ENCODE assay signal across 24 mouse cellular contexts in genomic region chr13:56516311-56516710, GRCm38 (mm10). TPM values are rescaled to one million over a fixed set of nuclear protein-coding genes. Genes with fewer than 3 reads are reported as not detected.
DNase-seq lines count a peak whose midpoint lies in the region; ATAC-seq and TF ChIP-seq lines count a peak whose summit lies in the region.
"Had no signal": no experiment of that assay in that cellular context is flagged by ENCODE, and none has a peak within 500 bp of the region (broad histone marks: within the 10 kb centered on the region; RNA-seq: fewer than 3 reads in every experiment).

No protein-coding gene starts in this region.

- H3K27ac ChIP-seq in hindbrain, postnatal 0 days = no peak overlapping the region
- H3K27ac ChIP-seq in hindbrain, embryonic 10.5 days = no peak overlapping the region
- no peak overlapping the region for H3K27ac ChIP-seq in midbrain, postnatal 0 days (ENCODE audit: low read depth, low read length)
- H3K27ac ChIP-seq in midbrain, embryonic 13.5 days = no peak overlapping the region
- H3K27ac ChIP-seq: embryonic facial prominence, embryonic 13.5 days; forebrain, embryonic 13.5 days; heart, embryonic 15.5 days; hindbrain, embryonic 15.5 days had no signal

- no peak overlapping the region for H3K4me2 ChIP-seq in hindbrain, postnatal 0 days (ENCODE audit: low read depth, low read length)
- no peak overlapping the region for H3K4me2 ChIP-seq in midbrain, postnatal 0 days (ENCODE audit: low read depth, low read length, poor library complexity, severe bottlenecking)
- no peak overlapping the region for H3K4me2 ChIP-seq in midbrain, embryonic 13.5 days (replicated peaks)
- H3K4me2 ChIP-seq: embryonic facial prominence, embryonic 13.5 days; forebrain, embryonic 13.5 days; heart, embryonic 11.5 days; heart, embryonic 15.5 days; hindbrain, embryonic 15.5 days had no signal

- DNase-seq in hindbrain, postnatal 0 days (ENCODE audit: low spot score) = peak; percentile 15
- no peak for DNase-seq in hindbrain, embryonic 10.5 days (ENCODE audit: low spot score)
- DNase-seq in midbrain, postnatal 0 days (ENCODE audit: low spot score) = peak; percentile 41
- DNase-seq in retina, embryonic 14.5 days (ENCODE audit: low spot score) = peak; percentile 67
- no peak for DNase-seq in kidney, adult 11 months
- DNase-seq: adrenal gland, adult 2 months; adrenal gland, postnatal 25 days; cerebellum, adult 11-12 months; cerebellum, adult 9-10 months; cerebellum, postnatal 36 days; gastrocnemius, postnatal 10 days; heart, adult 18-20 months; heart, postnatal 14 days had no signal

- no peak for ATAC-seq in hindbrain, postnatal 0 days
- ATAC-seq in midbrain, postnatal 0 days (ENCODE audit: low FRiP score) = no peak
- ATAC-seq in midbrain, embryonic 13.5 days = no peak
- ATAC-seq: forebrain, embryonic 13.5 days; inflammation-experienced regulatory T-cells, adult 6 months had no signal

- no peaks in the 10 kb centered on the region for H3K36me3 ChIP-seq in hindbrain, postnatal 0 days (ENCODE audit: insufficient read depth, low read length)
- no peaks in the 10 kb centered on the region for H3K36me3 ChIP-seq in hindbrain, embryonic 10.5 days
- no peaks in the 10 kb centered on the region for H3K36me3 ChIP-seq in midbrain, postnatal 0 days (ENCODE audit: insufficient read depth, low read length)
- H3K36me3 ChIP-seq in midbrain, embryonic 13.5 days = no peaks in the 10 kb centered on the region
- H3K36me3 ChIP-seq: embryonic facial prominence, embryonic 13.5 days; heart, embryonic 15.5 days; hindbrain, embryonic 15.5 days had no signal

- 53% methylated on average over 4 of the region's 4 CpGs for WGBS in hindbrain, postnatal 0 days
- WGBS in hindbrain, embryonic 10.5 days = 71% methylated on average over 4 of the region's 4 CpGs
- 56% methylated on average over 4 of the region's 4 CpGs for WGBS in midbrain, postnatal 0 days
- 61% methylated on average over 4 of the region's 4 CpGs for WGBS in midbrain, embryonic 13.5 days

- no peaks in the 10 kb centered on the region for H3K9me3 ChIP-seq in hindbrain, postnatal 0 days (ENCODE audit: low read length)
- H3K9me3 ChIP-seq in hindbrain, embryonic 10.5 days = no peaks in the 10 kb centered on the region
- H3K9me3 ChIP-seq in midbrain, postnatal 0 days (ENCODE audit: low read length) = no peaks in the 10 kb centered on the region
- H3K9me3 ChIP-seq in midbrain, embryonic 13.5 days = no peaks in the 10 kb centered on the region
- H3K9me3 ChIP-seq: embryonic facial prominence, embryonic 13.5 days; forebrain, embryonic 13.5 days; heart, embryonic 15.5 days; hindbrain, embryonic 15.5 days had no signal

- no peak for TF ChIP-seq CTCF in hindbrain, postnatal 0 days (IDR thresholded peaks at IDR 0.05; ENCODE audit: low read depth)
- no peak for TF ChIP-seq CTCF in midbrain, postnatal 0 days (IDR thresholded peaks at IDR 0.05)

- no peak overlapping the region for H3K4me3 ChIP-seq in hindbrain, postnatal 0 days (ENCODE audit: low read length)
- no peak overlapping the region for H3K4me3 ChIP-seq in hindbrain, embryonic 10.5 days
- no peak overlapping the region for H3K4me3 ChIP-seq in midbrain, postnatal 0 days (ENCODE audit: low read depth, low read length)
- no peak overlapping the region for H3K4me3 ChIP-seq in midbrain, embryonic 13.5 days (replicated peaks)
- H3K4me3 ChIP-seq: embryonic facial prominence, embryonic 13.5 days; forebrain, embryonic 13.5 days; heart, embryonic 15.5 days; hindbrain, embryonic 15.5 days had no signal

- H3K9ac ChIP-seq in hindbrain, postnatal 0 days (replicated peaks; ENCODE audit: low read length) = no peak overlapping the region
- H3K9ac ChIP-seq in midbrain, postnatal 0 days (replicated peaks; ENCODE audit: low read length, poor library complexity, severe bottlenecking) = no peak overlapping the region
- no peak overlapping the region for H3K9ac ChIP-seq in midbrain, embryonic 13.5 days (replicated peaks)
- H3K9ac ChIP-seq: embryonic facial prominence, embryonic 13.5 days; forebrain, embryonic 13.5 days; heart, embryonic 15.5 days; hindbrain, embryonic 15.5 days had no signal

- H3K27me3 ChIP-seq in hindbrain, postnatal 0 days (ENCODE audit: insufficient read depth, low read length) = no peaks in the 10 kb centered on the region
- no peaks in the 10 kb centered on the region for H3K27me3 ChIP-seq in hindbrain, embryonic 10.5 days (ENCODE audit: insufficient read depth, poor library complexity, severe bottlenecking)
- H3K27me3 ChIP-seq in midbrain, postnatal 0 days (ENCODE audit: insufficient read depth, low read length) = no peaks in the 10 kb centered on the region
- no peaks in the 10 kb centered on the region for H3K27me3 ChIP-seq in midbrain, embryonic 13.5 days
- H3K27me3 ChIP-seq: embryonic facial prominence, embryonic 13.5 days; forebrain, embryonic 13.5 days; heart, embryonic 15.5 days; hindbrain, embryonic 15.5 days had no signal

- H3K4me1 ChIP-seq in hindbrain, postnatal 0 days (ENCODE audit: insufficient read depth, low read length) = no peaks in the 10 kb centered on the region
- H3K4me1 ChIP-seq in hindbrain, embryonic 10.5 days (replicated peaks) = no peaks in the 10 kb centered on the region
- no peaks in the 10 kb centered on the region; the same call in 1 of the 2 replicates for H3K4me1 ChIP-seq in midbrain, postnatal 0 days (ENCODE audit: insufficient read depth, low read length)
- 0 out of 2 replicates have a peak, but pooled peaks cover 5% of the 10 kb centered on the region for H3K4me1 ChIP-seq in midbrain, embryonic 13.5 days (replicated peaks)
- H3K4me1 ChIP-seq: embryonic facial prominence, embryonic 13.5 days; heart, embryonic 15.5 days; hindbrain, embryonic 15.5 days had no signal

RNA-seq across cellular contexts. Expression of gene Fbxl21, which starts 6.0 kb away (rescaled TPM):
- 6.1 and 11.3 TPM in 2 replicates for total RNA-seq in hindbrain, postnatal 0 days (2014; rRNA removed)
- polyA plus RNA-seq in hindbrain, postnatal 0 days (2015; fragmentation: Nextera tagmentation; extraction: Ambion mirVana) = 5.5 and 5.6 TPM in 2 replicates
- 1.4 and 3.2 TPM in 2 replicates for polyA plus RNA-seq in hindbrain, embryonic 10.5 days (2016; fragmentation: Nextera tagmentation; extraction: Ambion mirVana)
- 5.5 and 7.2 TPM in 2 replicates for total RNA-seq in midbrain, postnatal 0 days (2014; rRNA removed)
- 3.4 and 4.3 TPM in 2 replicates for polyA plus RNA-seq in midbrain, postnatal 0 days (2015; fragmentation: Nextera tagmentation; extraction: Ambion mirVana)
- polyA plus RNA-seq in midbrain, embryonic 13.5 days (2015; fragmentation: Nextera tagmentation; extraction: Ambion mirVana) = 2.5 and 2.6 TPM in 2 replicates
- total RNA-seq: CH12.LX had no signal

RNA-seq across cellular contexts. Expression of gene Lect2, which starts 32.0 kb away (rescaled TPM):
- total RNA-seq in hindbrain, postnatal 0 days (2014; rRNA removed) = not detected in 2 replicates
- 0.23 TPM in 1 of 2 replicates, not detected in the other for polyA plus RNA-seq in hindbrain, postnatal 0 days (2015; fragmentation: Nextera tagmentation; extraction: Ambion mirVana)
- polyA plus RNA-seq in hindbrain, embryonic 10.5 days (2016; fragmentation: Nextera tagmentation; extraction: Ambion mirVana) = not detected in 2 replicates
- total RNA-seq in midbrain, postnatal 0 days (2014; rRNA removed) = not detected in 2 replicates
- polyA plus RNA-seq in midbrain, postnatal 0 days (2015; fragmentation: Nextera tagmentation; extraction: Ambion mirVana) = not detected in 2 replicates
- polyA plus RNA-seq in midbrain, embryonic 13.5 days (2015; fragmentation: Nextera tagmentation; extraction: Ambion mirVana) = not detected in 2 replicates
- total RNA-seq: CH12.LX; gastrocnemius, postnatal 10 days; heart, adult 18-20 months; heart, postnatal 14 days had no signal
- polyA plus RNA-seq: adrenal gland, adult 2 months; embryonic facial prominence, embryonic 13.5 days; forebrain, embryonic 13.5 days; frontal cortex, adult 2 months; heart, embryonic 15.5 days; hindbrain, embryonic 11.5 days; inflammation-experienced regulatory T-cells, adult 6 months had no signal

RNA-seq across cellular contexts. Expression of gene Il9, which starts 34.3 kb away (rescaled TPM):
- total RNA-seq in hindbrain, postnatal 0 days (2014; rRNA removed) = not detected in 2 replicates
- polyA plus RNA-seq in hindbrain, postnatal 0 days (2015; fragmentation: Nextera tagmentation; extraction: Ambion mirVana) = not detected in 2 replicates
- not detected in 2 replicates for polyA plus RNA-seq in hindbrain, embryonic 10.5 days (2016; fragmentation: Nextera tagmentation; extraction: Ambion mirVana)
- total RNA-seq in midbrain, postnatal 0 days (2014; rRNA removed) = not detected in 2 replicates
- polyA plus RNA-seq in midbrain, postnatal 0 days (2015; fragmentation: Nextera tagmentation; extraction: Ambion mirVana) = not detected in 2 replicates
- polyA plus RNA-seq in midbrain, embryonic 13.5 days (2015; fragmentation: Nextera tagmentation; extraction: Ambion mirVana) = not detected in 2 replicates
- total RNA-seq: adrenal gland, adult 2 months; adrenal gland, postnatal 25 days; CH12.LX; gastrocnemius, postnatal 10 days; gastrocnemius, postnatal 4 days; heart, adult 18-20 months; heart, postnatal 14 days had no signal
- polyA plus RNA-seq: adrenal gland, adult 2 months; embryonic facial prominence, embryonic 13.5 days; forebrain, embryonic 13.5 days; frontal cortex, adult 2 months; heart, embryonic 11.5 days; heart, embryonic 15.5 days; hindbrain, embryonic 11.5 days; hindbrain, embryonic 15.5 days; inflammation-experienced regulatory T-cells, adult 6 months had no signal

Comparison
In these comparisons a context has a peak if more than half of its experiments do, and no peak if none do; other contexts are left out.
1. DNase-seq: peak in hindbrain, postnatal 0 days (single experiment), midbrain, postnatal 0 days (single experiment) and retina, embryonic 14.5 days (single experiment); none in hindbrain, embryonic 10.5 days (single experiment) and kidney, adult 11 months (single experiment).